ENCODE assay signal across 16 mouse cellular contexts in genomic region chr7:83476861-83477260, GRCm38 (mm10).
DNase-seq lines count a peak whose midpoint lies in the region; ATAC-seq lines count a peak whose summit lies in the region.
"Had no signal": no experiment of that assay in that cellular context is flagged by ENCODE, and none has a peak within 500 bp of the region (broad histone marks: within the 10 kb centered on the region; RNA-seq: fewer than 3 reads in every experiment).

No protein-coding gene starts in this region.

- H3K4me3 ChIP-seq in forebrain, embryonic 14.5 days (ENCODE audit: low read depth, low read length): no peak overlapping the region
- H3K4me3 ChIP-seq in forebrain, embryonic 12.5 days (replicated peaks): no peak overlapping the region
- H3K4me3 ChIP-seq in midbrain, embryonic 11.5 days (ENCODE audit: low read depth, low read length): no peak overlapping the region
- no peak overlapping the region for H3K4me3 ChIP-seq in midbrain, embryonic 10.5 days
- no peak overlapping the region for H3K4me3 ChIP-seq in forebrain, embryonic 16.5 days (replicated peaks; ENCODE audit: low read length)
- H3K4me3 ChIP-seq in stomach, embryonic 15.5 days (replicated peaks): no peak overlapping the region
- H3K4me3 ChIP-seq in liver, embryonic 12.5 days: no peak overlapping the region
- H3K4me3 ChIP-seq: heart, adult 2 months had no signal

- WGBS in forebrain, embryonic 14.5 days: 67% methylated on average over 3 of the region's 3 CpGs
- 90% methylated on average over 3 of the region's 3 CpGs for WGBS in forebrain, embryonic 12.5 days
- WGBS in midbrain, embryonic 11.5 days: 91% methylated on average over 3 of the region's 3 CpGs
- 88% methylated on average over 3 of the region's 3 CpGs for WGBS in midbrain, embryonic 10.5 days
- 56% methylated on average over 3 of the region's 3 CpGs for WGBS in forebrain, embryonic 16.5 days
- WGBS in stomach, embryonic 15.5 days: 58% methylated on average over 3 of the region's 3 CpGs
- WGBS in liver, embryonic 12.5 days (ENCODE audit: insufficient replicate concordance): 65% methylated on average over 3 of the region's 3 CpGs

- H3K27me3 ChIP-seq in forebrain, embryonic 14.5 days (replicated peaks; ENCODE audit: control insufficient read depth, insufficient read depth, low read length): no peaks in the 10 kb centered on the region
- H3K27me3 ChIP-seq in forebrain, embryonic 12.5 days: no peaks in the 10 kb centered on the region
- H3K27me3 ChIP-seq in midbrain, embryonic 11.5 days (ENCODE audit: control insufficient read depth, insufficient read depth, low read length): no peaks in the 10 kb centered on the region
- no peaks in the 10 kb centered on the region for H3K27me3 ChIP-seq in midbrain, embryonic 10.5 days (ENCODE audit: low read depth, poor library complexity, severe bottlenecking)
- no peaks in the 10 kb centered on the region for H3K27me3 ChIP-seq in forebrain, embryonic 16.5 days (replicated peaks; ENCODE audit: control insufficient read depth, insufficient read depth, low read length)
- no peaks in the 10 kb centered on the region; the same call in 1 of the 2 replicates for H3K27me3 ChIP-seq in stomach, embryonic 15.5 days (replicated peaks)
- H3K27me3 ChIP-seq in liver, embryonic 12.5 days (replicated peaks): no peaks in the 10 kb centered on the region

- no peaks in the 10 kb centered on the region for H3K36me3 ChIP-seq in forebrain, embryonic 14.5 days (ENCODE audit: control insufficient read depth, insufficient read depth, low read length)
- no peaks in the 10 kb centered on the region for H3K36me3 ChIP-seq in forebrain, embryonic 12.5 days (replicated peaks)
- H3K36me3 ChIP-seq in midbrain, embryonic 11.5 days (ENCODE audit: control insufficient read depth, insufficient read depth, low read length): no peaks in the 10 kb centered on the region
- no peaks in the 10 kb centered on the region for H3K36me3 ChIP-seq in midbrain, embryonic 10.5 days
- H3K36me3 ChIP-seq in forebrain, embryonic 16.5 days (ENCODE audit: control insufficient read depth, insufficient read depth): no peaks in the 10 kb centered on the region
- H3K36me3 ChIP-seq in stomach, embryonic 15.5 days: no peaks in the 10 kb centered on the region
- no peaks in the 10 kb centered on the region for H3K36me3 ChIP-seq in liver, embryonic 12.5 days

- H3K9me3 ChIP-seq in forebrain, embryonic 14.5 days (replicated peaks; ENCODE audit: control insufficient read depth, low read length): no peaks in the 10 kb centered on the region
- H3K9me3 ChIP-seq in forebrain, embryonic 12.5 days: no peaks in the 10 kb centered on the region
- H3K9me3 ChIP-seq in midbrain, embryonic 11.5 days (ENCODE audit: control insufficient read depth, low read length): no peaks in the 10 kb centered on the region
- H3K9me3 ChIP-seq in midbrain, embryonic 10.5 days (replicated peaks): no peaks in the 10 kb centered on the region
- no peaks in the 10 kb centered on the region for H3K9me3 ChIP-seq in forebrain, embryonic 16.5 days (ENCODE audit: control insufficient read depth, low read length)
- no peaks in the 10 kb centered on the region for H3K9me3 ChIP-seq in stomach, embryonic 15.5 days
- H3K9me3 ChIP-seq in liver, embryonic 12.5 days (replicated peaks): no peaks in the 10 kb centered on the region

- peak; percentile 63 for DNase-seq in forebrain, embryonic 14.5 days (ENCODE audit: low spot score)
- DNase-seq in midbrain, embryonic 11.5 days (ENCODE audit: low spot score, missing footprints): peak; percentile 10
- no peak for DNase-seq in midbrain, embryonic 10.5 days (ENCODE audit: low spot score)
- DNase-seq in cerebellum, adult 11 months: no peak
- DNase-seq: cerebellum, adult 9-11 months; heart, adult 2 months; kidney, postnatal 25 days; lung, postnatal 10 days; right cerebral cortex, postnatal 25 days; thymus, postnatal 25 days had no signal

- no peak; the same call in 1 of the 2 replicates for ATAC-seq in forebrain, embryonic 14.5 days
- ATAC-seq in forebrain, embryonic 12.5 days (ENCODE audit: low FRiP score): no peak
- no peak for ATAC-seq in midbrain, embryonic 11.5 days (ENCODE audit: low FRiP score)
- ATAC-seq in forebrain, embryonic 16.5 days: peak; percentile 23; the same call in 1 of the 2 replicates
- no peak for ATAC-seq in stomach, embryonic 15.5 days (ENCODE audit: insufficient read depth, low FRiP score, low read depth)
- no peak for ATAC-seq in liver, embryonic 12.5 days
- ATAC-seq: inflammation-experienced regulatory T-cells, adult 6 months had no signal

- H3K9ac ChIP-seq in forebrain, embryonic 14.5 days (ENCODE audit: low read length): no peak overlapping the region
- H3K9ac ChIP-seq in forebrain, embryonic 12.5 days: no peak overlapping the region
- no peak overlapping the region for H3K9ac ChIP-seq in midbrain, embryonic 11.5 days (ENCODE audit: low read length)
- H3K9ac ChIP-seq in forebrain, embryonic 16.5 days (replicated peaks; ENCODE audit: low read depth, low read length): no peak overlapping the region
- no peak overlapping the region for H3K9ac ChIP-seq in stomach, embryonic 15.5 days
- no peak overlapping the region for H3K9ac ChIP-seq in liver, embryonic 12.5 days

- peaks cover 19% of the 10 kb centered on the region for H3K4me1 ChIP-seq in forebrain, embryonic 14.5 days (ENCODE audit: control insufficient read depth, insufficient read depth, low read length)
- peaks cover 12% of the 10 kb centered on the region; the same call in 1 of the 2 replicates for H3K4me1 ChIP-seq in forebrain, embryonic 12.5 days
- no peaks in the 10 kb centered on the region for H3K4me1 ChIP-seq in midbrain, embryonic 11.5 days (ENCODE audit: control insufficient read depth, insufficient read depth, low read length)
- peaks cover 6% of the 10 kb centered on the region; the same call in 1 of the 2 replicates for H3K4me1 ChIP-seq in midbrain, embryonic 10.5 days
- H3K4me1 ChIP-seq in forebrain, embryonic 16.5 days (replicated peaks; ENCODE audit: control insufficient read depth, insufficient read depth, low read length): peaks cover 24% of the 10 kb centered on the region
- peaks cover 19% of the 10 kb centered on the region for H3K4me1 ChIP-seq in stomach, embryonic 15.5 days
- H3K4me1 ChIP-seq in liver, embryonic 12.5 days: no peaks in the 10 kb centered on the region

- H3K27ac ChIP-seq in forebrain, embryonic 14.5 days (ENCODE audit: low read depth, low read length): no peak overlapping the region
- H3K27ac ChIP-seq in forebrain, embryonic 12.5 days: no peak overlapping the region
- H3K27ac ChIP-seq in midbrain, embryonic 11.5 days (ENCODE audit: low read depth, low read length): no peak overlapping the region
- H3K27ac ChIP-seq in midbrain, embryonic 10.5 days (replicated peaks): no peak overlapping the region; the same call in 1 of the 2 replicates
- H3K27ac ChIP-seq in forebrain, embryonic 16.5 days (ENCODE audit: low read length): no peak overlapping the region
- peak overlapping the region; percentile 67 for H3K27ac ChIP-seq in stomach, embryonic 15.5 days
- no peak overlapping the region for H3K27ac ChIP-seq in liver, embryonic 12.5 days
- H3K27ac ChIP-seq: heart, adult 2 months had no signal

- no peak overlapping the region for H3K4me2 ChIP-seq in forebrain, embryonic 14.5 days (ENCODE audit: low read length)
- H3K4me2 ChIP-seq in forebrain, embryonic 12.5 days: no peak overlapping the region
- no peak overlapping the region for H3K4me2 ChIP-seq in midbrain, embryonic 11.5 days
- H3K4me2 ChIP-seq in forebrain, embryonic 16.5 days (ENCODE audit: low read length): no peak overlapping the region
- H3K4me2 ChIP-seq in stomach, embryonic 15.5 days: no peak overlapping the region
- no peak overlapping the region for H3K4me2 ChIP-seq in liver, embryonic 12.5 days
- H3K4me2 ChIP-seq: liver, embryonic 11.5 days had no signal

Comparison
In these comparisons a context has a peak if more than half of its experiments do, and no peak if none do; other contexts are left out.
1. DNase-seq: peak in forebrain, embryonic 14.5 days (single experiment) and midbrain, embryonic 11.5 days (single experiment); none in midbrain, embryonic 10.5 days (single experiment) and cerebellum, adult 11 months (single experiment).